Mouse (Mus musculus) megakaryocyte, embryonic 14.5 days (primary cell): ENCODE data around the gene Lpcat2. TPM values are rescaled to one million over a fixed set of nuclear protein-coding genes. Genes with fewer than 3 reads are reported as not detected.
A peak's percentile ranks its signal among the peaks of the same experiment; 100 is the strongest.

Experiments used
- H3K27me3 ChIP-seq: replicated peaks from 2 replicates; pipeline ENCODE3; 2012; ENCODE audit warnings: inconsistent platforms
- H3K36me3 ChIP-seq: replicated peaks from 2 replicates; pipeline ENCODE3; 2012; ENCODE audit warnings: low read length, inconsistent platforms, mixed read lengths
- H3K4me1 ChIP-seq: 2 replicates; pipeline ENCODE4 v1.6.1; 2012; ENCODE audit warnings: inconsistent platforms
- H3K4me3 ChIP-seq: replicated peaks from 2 replicates; pipeline ENCODE3; 2012; ENCODE audit warnings: moderate library complexity, mild to moderate bottlenecking, inconsistent platforms
- H3K9me3 ChIP-seq: 2 replicates; pipeline ENCODE4 v1.6.1; 2012; ENCODE audit warnings: inconsistent platforms
- FLI1 ChIP-seq: IDR thresholded peaks from 2 replicates; pipeline ENCODE4 v1.6.1; 2012; ENCODE audit warnings: low read length, inconsistent platforms, mixed read lengths
- GATA1 ChIP-seq: IDR thresholded peaks from 3 replicates; pipeline ENCODE4 v1.6.1; 2012; ENCODE audit warnings: mixed read lengths, low read length, inconsistent platforms, borderline replicate concordance
- polyA plus RNA-seq: library from polyadenylated mRNA; stranded (reverse); fragments of >175 nt; gene quantifications from 2 replicates; pipeline ENCODE4 v1.2.3, GENCODE M21; 2012; ENCODE audit warnings: low replicate concordance; ENCODE audit not compliant: insufficient read depth

The Lpcat2 gene
- 1.6 TPM in 1 of 2 replicates, not detected in the other for polyA plus RNA-seq

DNA sequence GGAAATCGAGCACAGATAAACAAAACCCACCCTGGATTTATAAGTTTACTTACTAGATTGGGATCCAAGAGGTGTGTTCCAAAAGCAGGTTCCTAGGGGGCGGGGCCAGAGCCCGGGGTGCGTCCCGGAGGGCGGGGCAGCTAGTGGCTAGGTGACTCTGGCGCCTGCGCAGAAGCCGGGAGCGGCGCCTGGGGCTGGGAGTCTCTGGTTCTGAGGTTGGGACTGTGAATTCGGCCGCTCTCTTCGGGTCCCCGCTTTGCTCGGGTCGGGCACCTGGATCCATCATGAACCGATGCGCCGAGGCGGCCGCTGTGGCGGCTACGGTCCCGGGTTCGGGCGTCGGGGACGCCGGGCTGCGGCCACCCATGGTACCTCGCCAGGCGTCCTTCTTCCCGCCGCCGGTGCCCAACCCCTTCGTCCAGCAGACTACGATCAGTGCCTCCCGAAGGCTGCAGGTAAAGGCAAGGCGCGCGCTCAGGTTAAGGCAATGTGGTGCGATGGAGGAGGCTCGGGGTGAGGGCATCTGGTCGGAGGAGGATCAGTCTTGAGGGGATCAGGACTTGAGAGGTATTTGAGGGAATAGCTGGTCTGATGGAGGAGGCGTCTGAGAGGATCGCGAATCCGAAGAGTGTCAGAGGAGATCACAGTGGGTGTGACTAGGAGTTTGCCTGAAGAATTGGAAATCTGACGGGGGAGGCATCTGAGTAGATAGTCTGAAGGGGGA is at the start of gene Lpcat2:
Gene Lpcat2 (plus strand): TSS at position 169 of the 724 bp plus-strand sequence.
- no peaks in the 10 kb centered on the region for H3K36me3 ChIP-seq
- H3K4me1 ChIP-seq: peaks cover 21% of the 10 kb centered on the region
- H3K9me3 ChIP-seq: peaks cover 7% of the 10 kb centered on the region; the same call in 1 of the 2 replicates
- peak within 1 kb of the TSS; percentile 89 for H3K4me3 ChIP-seq
- TF ChIP-seq FLI1 (no peak), GATA1 (no peak)
- H3K27me3 ChIP-seq: peaks cover 29% of the 10 kb centered on the region

DNA sequence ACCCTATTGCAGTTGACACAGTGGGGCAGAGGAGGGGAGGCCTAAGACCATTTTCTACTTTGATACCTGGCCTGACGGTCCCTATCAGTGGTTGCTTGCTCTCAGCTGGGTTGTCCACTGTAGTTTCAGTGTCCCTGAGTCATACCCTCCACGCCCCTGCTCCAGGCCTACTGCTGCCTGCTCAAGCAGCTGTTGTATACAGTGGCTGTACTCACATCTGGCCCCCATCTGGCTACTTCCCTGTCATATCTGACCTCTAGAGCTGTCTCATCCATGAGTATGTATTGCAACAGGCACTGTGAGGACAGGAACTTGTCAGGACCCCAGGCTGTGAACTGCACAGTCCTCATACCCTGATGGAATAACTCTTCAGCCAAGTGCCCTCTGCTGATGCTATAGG is 42.4 kb upstream of the Lpcat2 start:
- no peaks in the 10 kb centered on the region for H3K36me3 ChIP-seq
- H3K27me3 ChIP-seq: no peaks in the 10 kb centered on the region
- H3K9me3 ChIP-seq: 0 out of 2 replicates have a peak, but pooled peaks cover 3% of the 10 kb centered on the region
- no peaks in the 10 kb centered on the region for H3K4me1 ChIP-seq
- TF ChIP-seq GATA1 (no peak), FLI1 (no peak)
- no peak overlapping the region for H3K4me3 ChIP-seq

DNA sequence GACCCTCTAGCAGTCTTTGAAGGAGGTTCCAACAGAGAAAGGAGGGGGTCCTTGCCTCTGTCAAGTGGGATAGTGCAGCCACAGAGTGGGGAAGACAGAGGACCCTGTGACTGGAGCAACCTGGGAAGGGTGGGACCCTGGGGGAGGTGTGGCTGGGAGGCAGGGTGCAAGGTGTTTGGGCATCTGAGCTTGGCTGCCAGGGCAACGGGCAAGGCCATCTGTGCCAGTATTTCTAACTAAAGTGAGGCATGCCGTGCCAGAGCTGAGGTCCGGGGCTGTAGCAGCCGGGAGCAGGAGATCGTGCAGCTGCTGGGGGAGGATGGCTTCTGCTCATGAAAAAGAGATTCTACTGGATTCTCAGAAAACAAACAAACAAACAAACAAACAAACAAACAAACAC is 39.5 kb upstream of the Lpcat2 start:
- H3K4me3 ChIP-seq: no peak overlapping the region
- H3K4me1 ChIP-seq: no peaks in the 10 kb centered on the region
- no peak for TF ChIP-seq GATA1
- no peak for TF ChIP-seq FLI1
- H3K27me3 ChIP-seq: no peaks in the 10 kb centered on the region
- H3K9me3 ChIP-seq: 0 out of 2 replicates have a peak, but pooled peaks cover 3% of the 10 kb centered on the region
- H3K36me3 ChIP-seq: no peaks in the 10 kb centered on the region

DNA sequence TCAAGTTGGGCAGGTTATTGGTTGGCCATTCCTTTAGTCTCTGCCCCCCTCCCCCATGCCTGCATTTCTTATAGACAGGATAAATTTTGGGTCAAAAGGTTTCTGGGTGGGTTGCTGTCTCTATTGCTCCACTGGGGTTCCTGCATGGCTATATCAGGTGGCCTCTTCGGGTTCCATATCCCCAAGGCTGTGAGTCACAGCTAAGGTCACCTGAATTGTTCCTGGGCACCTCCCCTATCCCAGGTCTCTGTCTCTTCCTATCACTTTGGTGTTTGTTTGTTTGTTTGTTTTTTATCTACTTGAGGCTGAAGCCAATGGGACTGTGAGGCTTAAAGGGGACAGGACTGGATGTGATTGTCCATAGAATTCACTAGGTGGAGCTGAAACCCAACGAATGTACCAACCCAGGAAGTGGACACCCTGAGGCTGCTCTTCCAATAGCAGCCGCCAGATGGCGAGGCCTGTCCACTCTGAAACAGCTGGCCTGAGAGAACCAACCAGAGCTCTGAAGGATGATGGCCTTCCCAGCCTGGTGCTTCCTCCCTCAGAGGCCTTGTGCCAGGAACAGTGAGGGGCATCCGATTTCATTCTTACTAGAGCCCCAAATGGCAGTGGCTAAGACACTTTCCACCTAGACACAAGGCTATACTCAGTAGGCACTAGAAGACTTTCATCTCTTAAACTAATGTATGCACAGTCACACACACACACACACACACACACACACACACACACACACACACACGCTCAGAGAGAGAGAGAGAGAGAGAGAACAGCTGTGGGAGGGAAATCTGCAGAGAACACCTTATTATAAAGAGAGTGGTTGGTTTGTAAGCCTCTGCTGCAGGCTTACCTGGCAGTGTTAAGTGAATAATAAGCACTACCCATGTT is 37.0 kb upstream of the Lpcat2 start:
- Histone ChIP-seq H3K36me3 (no peaks in the 10 kb centered on the region), H3K4me1 (no peaks in the 10 kb centered on the region), H3K27me3 (no peaks in the 10 kb centered on the region), H3K4me3 (no peak overlapping the region), H3K9me3 (no peaks in the 10 kb centered on the region)
- no peak for TF ChIP-seq GATA1
- TF ChIP-seq FLI1: no peak

DNA sequence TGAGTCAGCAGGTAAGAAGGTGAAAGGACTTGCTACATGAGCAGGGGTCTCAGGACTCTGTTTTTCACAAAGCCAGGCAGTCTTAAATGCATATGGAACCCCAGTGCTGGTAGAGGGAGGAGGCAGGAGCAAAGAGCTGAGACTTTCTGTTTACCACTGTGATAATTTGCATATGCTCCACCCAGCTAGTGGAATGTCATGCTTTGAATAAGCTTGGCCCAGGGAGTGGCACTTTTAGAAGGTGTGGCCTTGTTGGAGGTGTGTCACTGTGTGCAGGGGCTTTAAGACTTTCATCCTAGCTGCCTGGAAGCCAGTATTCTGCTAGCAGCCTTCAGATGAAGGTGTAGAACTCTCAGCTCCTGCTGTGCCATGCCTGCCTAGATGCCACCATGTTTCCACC is 34.0 kb upstream of the Lpcat2 start:
- H3K4me3 ChIP-seq: no peak overlapping the region
- no peaks in the 10 kb centered on the region for H3K36me3 ChIP-seq
- H3K27me3 ChIP-seq: no peaks in the 10 kb centered on the region
- H3K9me3 ChIP-seq: no peaks in the 10 kb centered on the region
- H3K4me1 ChIP-seq: no peaks in the 10 kb centered on the region
- no peak for TF ChIP-seq FLI1
- TF ChIP-seq GATA1: no peak

DNA sequence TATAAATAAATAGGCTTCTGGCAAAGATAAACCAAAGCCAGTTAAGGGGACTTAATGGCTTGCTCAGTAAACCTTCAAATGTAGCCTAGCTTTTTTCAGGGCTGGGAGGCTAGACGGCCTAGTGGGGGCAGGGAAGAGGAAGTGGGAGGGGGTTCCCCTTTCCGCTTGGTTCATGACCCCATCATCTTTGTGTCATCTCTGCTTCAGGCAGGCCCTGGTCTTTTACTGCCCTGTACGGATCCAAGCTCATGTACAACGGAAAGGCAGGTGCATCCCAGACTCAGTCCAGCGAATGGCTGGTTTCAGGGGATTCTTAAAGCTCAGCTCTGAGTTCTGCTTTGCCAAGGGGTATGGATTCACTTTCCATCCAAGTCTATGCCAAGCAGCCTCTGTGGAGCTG is 32.8 kb upstream of the Lpcat2 start:
- TF ChIP-seq FLI1 (no peak), GATA1 (no peak)
- Histone ChIP-seq H3K36me3 (no peaks in the 10 kb centered on the region), H3K27me3 (peaks cover 3% of the 10 kb centered on the region), H3K4me3 (no peak overlapping the region), H3K4me1 (peaks cover 2% of the 10 kb centered on the region; the same call in 1 of the 2 replicates), H3K9me3 (no peaks in the 10 kb centered on the region)

DNA sequence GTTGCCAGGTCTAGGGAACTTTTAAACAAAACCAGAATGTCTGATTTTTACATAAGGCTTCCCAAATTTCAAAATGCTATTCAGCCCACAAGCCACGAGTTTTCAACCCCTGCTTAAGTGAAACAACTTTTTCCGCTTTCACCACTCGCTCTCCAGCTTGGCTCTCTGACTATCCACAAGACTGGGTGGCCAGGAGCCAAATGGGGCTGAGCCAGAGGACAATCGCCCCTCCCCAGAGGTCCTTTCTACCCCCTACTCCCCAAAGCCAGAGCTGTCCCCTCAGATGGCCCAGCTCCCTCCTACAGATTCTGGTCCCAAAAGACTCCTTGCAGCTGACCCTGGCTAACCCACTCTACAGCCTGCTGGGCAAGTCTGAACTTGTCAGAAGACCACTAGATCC is 29.1 kb upstream of the Lpcat2 start:
- H3K27me3 ChIP-seq: peaks cover 11% of the 10 kb centered on the region
- peaks cover 4% of the 10 kb centered on the region; the same call in 1 of the 2 replicates for H3K4me1 ChIP-seq
- H3K36me3 ChIP-seq: no peaks in the 10 kb centered on the region
- H3K9me3 ChIP-seq: no peaks in the 10 kb centered on the region
- no peak for TF ChIP-seq GATA1
- TF ChIP-seq FLI1: no peak
- no peak overlapping the region for H3K4me3 ChIP-seq

DNA sequence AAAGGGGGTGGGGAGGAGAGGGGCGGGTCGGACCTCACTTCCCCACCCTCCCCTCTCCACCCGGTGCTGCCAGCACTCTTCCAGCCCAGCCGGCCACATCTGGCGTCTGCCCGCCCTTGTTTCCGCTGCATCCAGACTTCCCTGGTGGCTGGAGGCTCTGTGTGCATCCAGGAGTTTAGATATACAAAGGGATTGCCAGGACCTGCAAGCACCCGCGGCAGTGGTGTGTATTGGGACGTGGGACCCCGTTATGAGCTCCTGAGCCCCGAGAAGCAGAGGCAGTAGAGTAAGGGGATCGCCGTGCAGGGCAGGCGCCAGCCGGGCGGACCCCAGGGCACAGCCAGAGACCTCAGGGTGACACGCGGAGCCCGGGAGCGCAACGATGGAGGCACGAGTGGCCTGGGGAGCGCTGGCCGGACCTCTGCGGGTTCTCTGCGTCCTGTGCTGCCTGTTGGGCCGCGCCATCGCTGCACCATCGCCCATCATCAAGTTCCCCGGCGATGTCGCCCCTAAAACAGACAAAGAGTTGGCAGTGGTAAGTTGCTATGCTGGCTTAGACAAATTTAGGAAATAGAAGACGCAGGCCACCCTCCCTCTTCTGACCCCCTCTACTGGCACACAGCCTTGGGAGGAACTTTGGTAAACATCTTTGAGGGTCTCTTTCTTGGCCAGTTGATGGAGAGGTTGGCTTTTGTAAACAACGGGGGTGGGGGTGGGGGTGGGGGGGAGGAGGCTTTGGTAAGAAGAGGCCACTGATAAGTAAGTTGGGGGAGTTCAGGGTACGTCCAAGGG is 27.7 kb upstream of the Lpcat2 start, which contains the start of gene Mmp2:
Gene Mmp2 (plus strand): TSS at position 49 of the 792 bp plus-strand sequence.
- Histone ChIP-seq H3K9me3 (no peaks in the 10 kb centered on the region), H3K4me1 (peaks cover 4% of the 10 kb centered on the region; the same call in 1 of the 2 replicates), H3K36me3 (no peaks in the 10 kb centered on the region), H3K27me3 (peaks cover 11% of the 10 kb centered on the region), H3K4me3 (peak within 1 kb of the TSS; percentile 18)
- TF ChIP-seq FLI1: no peak

DNA sequence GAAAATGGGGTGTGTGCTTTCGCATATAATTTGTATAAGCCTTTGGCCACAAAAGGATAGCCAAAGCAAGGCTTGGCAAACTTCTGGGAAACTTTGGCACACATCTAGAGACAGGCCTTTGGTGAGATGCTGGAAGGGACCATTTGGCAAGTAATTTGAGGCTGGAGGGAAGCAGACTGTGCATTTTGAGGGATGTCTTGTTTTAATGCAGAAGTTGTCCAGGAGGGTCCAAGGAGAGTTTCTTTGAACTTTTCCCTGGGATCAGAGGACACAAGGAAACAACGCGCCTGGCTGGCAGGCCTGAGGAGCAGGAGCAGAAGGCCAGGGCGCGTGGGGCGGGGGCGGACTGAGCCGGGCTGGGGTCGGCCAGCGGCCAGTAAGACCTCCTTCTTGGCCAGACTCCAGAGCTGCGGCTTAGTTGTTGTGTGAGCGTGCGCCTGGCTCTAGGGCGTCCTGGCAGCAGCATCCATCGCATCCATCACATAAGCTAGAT is 26.8 kb upstream of the Lpcat2 start:
- H3K4me3 ChIP-seq: no peak overlapping the region

More for the DNA sequence above, 26.8 kb upstream of the Lpcat2 start:
- TF ChIP-seq GATA1 (no peak), FLI1 (no peak)
- Histone ChIP-seq H3K9me3 (no peaks in the 10 kb centered on the region), H3K4me1 (peaks cover 4% of the 10 kb centered on the region; the same call in 1 of the 2 replicates), H3K36me3 (no peaks in the 10 kb centered on the region), H3K27me3 (peaks cover 11% of the 10 kb centered on the region)
